Mouse (Mus musculus): ENCODE data around the gene Clip1. TPM values are rescaled to one million over a fixed set of nuclear protein-coding genes. Genes with fewer than 3 reads are reported as not detected.

Gene Clip1
- 11.1 and 20.2 TPM in 2 replicates for polyA plus RNA-seq (2012; rRNA removed)

DNA sequence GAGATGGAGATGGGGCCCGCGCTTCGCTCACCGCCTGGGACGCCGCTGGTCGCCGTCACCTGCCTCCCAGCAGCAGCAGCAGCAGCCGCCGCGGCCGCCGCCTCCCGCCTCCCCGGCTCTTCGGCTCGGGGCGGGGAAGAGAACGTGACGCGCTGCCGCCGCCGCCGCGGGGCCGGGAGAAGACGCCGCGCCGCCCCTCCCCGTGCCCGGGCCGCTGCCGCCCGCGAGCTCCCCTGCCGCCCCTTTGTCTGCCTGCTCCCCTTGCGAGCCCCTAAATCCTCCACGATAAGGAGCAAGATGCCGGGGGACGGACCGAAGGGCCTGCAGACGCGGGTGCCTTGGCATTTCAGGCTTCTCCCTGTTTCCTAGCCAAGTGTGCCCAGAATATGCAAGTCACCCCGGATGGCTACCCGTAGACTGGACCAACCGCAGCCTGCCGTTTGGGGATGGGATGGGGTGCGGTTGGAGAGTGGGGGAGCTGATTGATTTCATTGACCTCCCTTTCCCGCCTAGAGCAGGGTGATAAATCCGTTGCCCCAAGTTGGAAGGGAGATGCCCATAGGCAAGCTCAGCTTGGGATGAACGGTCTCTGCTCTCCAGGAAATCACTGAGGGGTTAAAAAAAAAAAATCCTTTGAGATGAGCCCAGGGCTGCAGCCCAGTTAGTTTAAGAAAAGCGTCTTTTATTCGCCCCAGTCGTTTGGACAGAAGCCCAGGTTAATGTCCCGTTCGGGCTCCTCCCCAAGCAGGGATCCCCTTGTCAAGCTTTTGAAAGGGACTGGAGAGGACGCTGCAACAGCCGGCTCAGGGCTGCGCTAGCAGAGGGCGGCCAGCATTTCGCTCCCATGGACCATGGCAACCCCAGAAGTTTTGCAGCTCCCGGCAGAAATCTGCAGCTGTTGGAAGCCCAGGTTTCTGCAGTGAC lies at the start of gene Clip1:
TSS of gene Clip1 (minus strand) at position 398 of the 924 bp plus-strand sequence.

DNA sequence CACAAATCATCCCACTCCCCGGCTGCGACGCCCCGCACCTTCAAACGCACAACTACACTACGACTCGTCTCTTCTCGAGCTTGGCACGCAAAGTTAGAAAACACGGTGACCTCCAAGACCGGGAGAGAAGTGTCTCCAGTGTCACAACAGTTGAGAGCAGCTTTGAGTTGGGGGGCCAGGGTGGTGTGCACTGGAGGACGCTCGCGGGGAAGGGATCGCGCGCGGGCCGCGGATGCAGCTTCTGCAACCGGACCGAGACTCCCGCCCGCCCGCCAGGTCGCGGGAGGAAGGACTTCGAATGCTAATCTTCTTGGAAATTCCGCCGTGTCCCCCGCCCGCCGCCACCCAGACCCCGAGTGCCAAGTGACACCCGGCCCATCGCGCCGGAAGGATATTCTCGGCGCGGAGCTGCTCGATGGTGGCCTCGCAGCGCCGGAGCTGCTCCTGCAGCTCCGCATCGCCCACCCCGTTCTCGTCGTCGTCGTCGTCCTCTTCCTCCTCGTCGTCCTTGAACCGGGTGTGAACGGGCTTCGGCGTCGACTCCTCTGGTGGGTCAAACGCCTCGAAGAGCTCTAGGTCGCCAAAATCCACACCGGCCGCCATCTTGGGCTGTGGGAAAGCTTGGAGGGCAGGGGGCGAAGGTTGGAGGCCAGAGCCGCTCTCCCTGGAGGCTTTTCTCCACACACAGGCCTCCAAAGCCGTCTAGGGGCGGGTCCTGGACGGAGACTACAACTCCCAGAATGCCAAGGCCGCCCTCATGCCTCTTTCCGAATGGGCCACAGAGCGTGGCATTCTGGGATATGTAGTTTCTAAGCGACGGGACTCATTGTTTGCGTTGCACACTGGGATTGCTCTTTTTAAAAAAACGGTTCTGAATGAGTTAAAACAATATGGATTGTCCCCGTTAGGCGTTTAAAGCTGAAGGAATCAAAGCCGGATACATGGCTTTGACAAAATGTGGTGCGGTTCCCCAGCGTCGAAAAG lies 36.2 kb upstream of the Clip1 start, which contains the start of gene Zcchc8:
TSS of gene Zcchc8 (minus strand) at position 773 of the 984 bp plus-strand sequence.

GRCm38 (mm10) chr5:123572357-123573186 lies 111.8 kb downstream of the Clip1 start, which contains the start of gene Vps33a:
TSS of gene Vps33a (minus strand) at chr5:123573038.

Other genes starting within 250 kb of the Clip1 start
- gene Lrrc43, start 195.3 kb downstream of the Clip1 start, polyA plus RNA-seq (2012; rRNA removed): not detected in 2 replicates
- not detected in 2 replicates for gene Il31, start 195.1 kb downstream of the Clip1 start, polyA plus RNA-seq (2012; rRNA removed)
- 0.09 TPM in 1 of 2 replicates, not detected in the other for gene B3gnt4, start 174.2 kb downstream of the Clip1 start, polyA plus RNA-seq (2012; rRNA removed)
- gene Diablo, start 160.4 kb downstream of the Clip1 start, polyA plus RNA-seq (2012; rRNA removed): 27.7 and 28.2 TPM in 2 replicates
- 4.1 and 6.3 TPM in 2 replicates for gene Gm49027, start 159.1 kb downstream of the Clip1 start, polyA plus RNA-seq (2012; rRNA removed)
- gene Vps33a, start 111.6 kb downstream of the Clip1 start, polyA plus RNA-seq (2012; rRNA removed): 3.4 and 3.6 TPM in 2 replicates
- 9.4 and 9.7 TPM in 2 replicates for gene Zcchc8, start 36.5 kb upstream of the Clip1 start, polyA plus RNA-seq (2012; rRNA removed)
- 1.3 and 3.5 TPM in 2 replicates for gene Rsrc2, start 64.8 kb upstream of the Clip1 start, polyA plus RNA-seq (2012; rRNA removed)
- gene Kntc1, start 65.1 kb upstream of the Clip1 start, polyA plus RNA-seq (2012; rRNA removed): 0.45 and 0.56 TPM in 2 replicates
- 5.4 and 7.4 TPM in 2 replicates for gene Hcar2, start 180.9 kb upstream of the Clip1 start, polyA plus RNA-seq (2012; rRNA removed)
- gene Hcar1, start 195.4 kb upstream of the Clip1 start, polyA plus RNA-seq (2012; rRNA removed): 2.0 and 2.5 TPM in 2 replicates
- 1.1 and 4.4 TPM in 2 replicates for gene Denr, start 222.6 kb upstream of the Clip1 start, polyA plus RNA-seq (2012; rRNA removed)
- gene Gm43518, start 242.8 kb upstream of the Clip1 start, polyA plus RNA-seq (2012; rRNA removed): 0.14 TPM in 1 of 2 replicates, not detected in the other
- gene Ccdc62, start 246.1 kb upstream of the Clip1 start, polyA plus RNA-seq (2012; rRNA removed): 0.24 and 0.44 TPM in 2 replicates

Measured in stomach, adult 2 months (tissue).